Mouse (Mus musculus) heart, embryonic 16.5 days (tissue): ENCODE data around the gene Stab2. TPM values are rescaled to one million over a fixed set of nuclear protein-coding genes. Genes with fewer than 3 reads are reported as not detected.

Experiments
- ATAC-seq: fragments of 200-750 bp; cut with Nextera tagmentation; replicated peaks from 2 replicates; pipeline ENCODE4 v1.8.0; 2017; ENCODE audit warnings: moderate number of reproducible peaks; ENCODE audit not compliant: insufficient read depth, low FRiP score; ENCODE audit errors: extremely low read depth
- H3K27ac ChIP-seq: fragments of 300-500 bp; sonication (generic); 2 replicates; pipeline ENCODE4 v1.5.1; 2014; ENCODE audit warnings: mild to moderate bottlenecking, low read length, control low read depth, moderate library complexity
- H3K27me3 ChIP-seq: fragments of 300-500 bp; sonication (generic); 2 replicates; pipeline ENCODE4 v1.6.1; 2014; ENCODE audit warnings: low read length, mixed read lengths; ENCODE audit not compliant: control insufficient read depth, insufficient read depth
- H3K36me3 ChIP-seq: fragments of 300-500 bp; sonication (generic); 2 replicates; pipeline ENCODE4 v1.6.1; 2014; ENCODE audit not compliant: control insufficient read depth, insufficient read depth
- H3K4me1 ChIP-seq: fragments of 300-500 bp; sonication (generic); 2 replicates; pipeline ENCODE4 v1.6.1; 2014; ENCODE audit warnings: low read length, mixed read lengths; ENCODE audit not compliant: control insufficient read depth, insufficient read depth
- H3K4me2 ChIP-seq: fragments of 300-500 bp; sonication (generic); 2 replicates; pipeline ENCODE4 v1.6.1; 2014; ENCODE audit warnings: low read depth, mild to moderate bottlenecking, control low read depth, low read length
- H3K4me3 ChIP-seq: fragments of 300-500 bp; sonication (generic); 2 replicates; pipeline ENCODE4 v1.5.1; 2014; ENCODE audit warnings: mild to moderate bottlenecking, control low read depth, low read length
- H3K9ac ChIP-seq: fragments of 300-500 bp; sonication (generic); 2 replicates; pipeline ENCODE4 v1.6.1; 2014; ENCODE audit warnings: low read length, control low read depth
- H3K9me3 ChIP-seq: fragments of 300-500 bp; sonication (generic); replicated peaks from 2 replicates; pipeline ENCODE4 v1.6.1; 2016; ENCODE audit warnings: low read length; ENCODE audit not compliant: control insufficient read depth
- WGBS: fragments of 180-500 bp; shearing (Covaris S2); extraction: QIAGEN DNeasy Blood & Tissue Kit; methylation state at CpG from one replicate; pipeline ENCODE4 v1.1.7; 2014; 5-methylcytosine and 5-hydroxymethylcytosine counted together
- polyA plus RNA-seq: library from polyadenylated mRNA; unstranded; fragments of >200 nt; fragmentation: Nextera tagmentation; extraction: Ambion mirVana; gene quantifications from 2 replicates; pipeline ENCODE4 v1.2.1, GENCODE M21; 2015

The Stab2 gene
- polyA plus RNA-seq, 1 experiment from 2014 or later = 0.83 TPM

- Histone ChIP-seq H3K4me2 (no peak overlapping the region), H3K4me3 (no peak overlapping the region), H3K36me3 (peaks cover 22% of the 10 kb centered on the region), H3K9ac (no peak overlapping the region), H3K27ac (no peak overlapping the region), H3K4me1 (no peaks in the 10 kb centered on the region), H3K27me3 (no peaks in the 10 kb centered on the region), H3K9me3 (no peaks in the 10 kb centered on the region)
- no peak for ATAC-seq
- WGBS = 88% methylated on average over 6 of the region's 6 CpGs
Measured at GRCm38 (mm10) chr10:86838827-86839226, 169.0 kb downstream of the Stab2 start.

GRCm38 (mm10) chr10:86836784-86837183 is 171.0 kb downstream of the Stab2 start:
- no peaks in the 10 kb centered on the region for H3K9me3 ChIP-seq
- peaks cover 33% of the 10 kb centered on the region for H3K36me3 ChIP-seq
- H3K4me2 ChIP-seq = no peak overlapping the region
- H3K9ac ChIP-seq = no peak overlapping the region
- ATAC-seq = no peak
- H3K4me3 ChIP-seq = no peak overlapping the region
- no peak overlapping the region for H3K27ac ChIP-seq
- WGBS = 87% methylated on average over 4 of the region's 4 CpGs
- no peaks in the 10 kb centered on the region for H3K4me1 ChIP-seq
- no peaks in the 10 kb centered on the region for H3K27me3 ChIP-seq

- Histone ChIP-seq H3K4me2 (no peak overlapping the region), H3K9me3 (no peaks in the 10 kb centered on the region), H3K9ac (no peak overlapping the region), H3K27me3 (no peaks in the 10 kb centered on the region), H3K36me3 (peaks cover 45% of the 10 kb centered on the region), H3K27ac (no peak overlapping the region), H3K4me1 (peaks cover 16% of the 10 kb centered on the region), H3K4me3 (no peak overlapping the region)
- 81% methylated on average over 2 of the region's 2 CpGs for WGBS
- ATAC-seq = no peak
Measured at GRCm38 (mm10) chr10:86829515-86829914, 178.3 kb downstream of the Stab2 start.

GRCm38 (mm10) chr10:86828221-86829135 is 179.3 kb downstream of the Stab2 start:
- WGBS = 86% methylated on average over 15 of the region's 15 CpGs
- no peaks in the 10 kb centered on the region for H3K27me3 ChIP-seq
- no peak for ATAC-seq
- H3K4me3 ChIP-seq = no peak overlapping the region
- no peak overlapping the region for H3K4me2 ChIP-seq
- H3K9ac ChIP-seq = no peak overlapping the region
- peaks cover 43% of the 10 kb centered on the region for H3K36me3 ChIP-seq
- peaks cover 17% of the 10 kb centered on the region for H3K4me1 ChIP-seq
- H3K27ac ChIP-seq = no peak overlapping the region
- H3K9me3 ChIP-seq = no peaks in the 10 kb centered on the region

- Histone ChIP-seq H3K4me1 (peaks cover 17% of the 10 kb centered on the region), H3K9me3 (no peaks in the 10 kb centered on the region), H3K4me2 (no peak overlapping the region), H3K4me3 (no peak overlapping the region), H3K27ac (peak overlapping the region; percentile 99), H3K36me3 (peaks cover 34% of the 10 kb centered on the region), H3K27me3 (no peaks in the 10 kb centered on the region), H3K9ac (no peak overlapping the region)
- WGBS = 84% methylated on average over 3 of the region's 3 CpGs
- ATAC-seq = no peak
Measured at GRCm38 (mm10) chr10:86826929-86827328, 180.9 kb downstream of the Stab2 start.

GRCm38 (mm10) chr10:86825871-86826522 is 181.8 kb downstream of the Stab2 start:
- H3K9ac ChIP-seq = no peak overlapping the region
- peaks cover 20% of the 10 kb centered on the region for H3K4me1 ChIP-seq
- H3K27ac ChIP-seq = peak overlapping the region; percentile 99
- H3K9me3 ChIP-seq = no peaks in the 10 kb centered on the region
- H3K4me2 ChIP-seq = peak overlapping the region; percentile 30; the same call in 1 of the 2 replicates
- ATAC-seq = peak; percentile 94
- WGBS = 50% methylated on average over 10 of the region's 10 CpGs
- no peaks in the 10 kb centered on the region for H3K27me3 ChIP-seq
- H3K36me3 ChIP-seq = peaks cover 26% of the 10 kb centered on the region
- H3K4me3 ChIP-seq = no peak overlapping the region

GRCm38 (mm10) chr10:86824871-86825270 is 183.0 kb downstream of the Stab2 start:
- 88% methylated on average over 14 of the region's 14 CpGs for WGBS
- no peak overlapping the region for H3K9ac ChIP-seq
- H3K4me2 ChIP-seq = no peak overlapping the region
- no peaks in the 10 kb centered on the region for H3K27me3 ChIP-seq
- H3K27ac ChIP-seq = peak overlapping the region; percentile 99
- H3K9me3 ChIP-seq = no peaks in the 10 kb centered on the region
- H3K4me3 ChIP-seq = no peak overlapping the region
- peaks cover 30% of the 10 kb centered on the region for H3K36me3 ChIP-seq
- H3K4me1 ChIP-seq = peaks cover 24% of the 10 kb centered on the region
- ATAC-seq = no peak

GRCm38 (mm10) chr10:86824093-86824492 is 183.7 kb downstream of the Stab2 start:
- Histone ChIP-seq H3K27me3 (no peaks in the 10 kb centered on the region), H3K9me3 (no peaks in the 10 kb centered on the region), H3K4me2 (no peak overlapping the region), H3K4me3 (no peak overlapping the region), H3K36me3 (peaks cover 25% of the 10 kb centered on the region), H3K4me1 (peaks cover 32% of the 10 kb centered on the region), H3K27ac (no peak overlapping the region), H3K9ac (no peak overlapping the region)
- WGBS = 81% methylated on average over 6 of the region's 6 CpGs
- no peak for ATAC-seq

- Histone ChIP-seq H3K9ac (no peak overlapping the region), H3K36me3 (peaks cover 18% of the 10 kb centered on the region), H3K4me1 (peaks cover 22% of the 10 kb centered on the region), H3K27me3 (no peaks in the 10 kb centered on the region), H3K27ac (no peak overlapping the region), H3K9me3 (no peaks in the 10 kb centered on the region), H3K4me2 (no peak overlapping the region), H3K4me3 (no peak overlapping the region)
- no peak for ATAC-seq
- 94% methylated on average over 7 of the region's 7 CpGs for WGBS
Measured at GRCm38 (mm10) chr10:86821014-86821413, 186.8 kb downstream of the Stab2 start.
